Mouse (Mus musculus): ENCODE measurements around the gene Sept10.
A peak's percentile ranks its signal among the peaks of the same experiment; 100 is the strongest.

The Sept10 gene

DNA sequence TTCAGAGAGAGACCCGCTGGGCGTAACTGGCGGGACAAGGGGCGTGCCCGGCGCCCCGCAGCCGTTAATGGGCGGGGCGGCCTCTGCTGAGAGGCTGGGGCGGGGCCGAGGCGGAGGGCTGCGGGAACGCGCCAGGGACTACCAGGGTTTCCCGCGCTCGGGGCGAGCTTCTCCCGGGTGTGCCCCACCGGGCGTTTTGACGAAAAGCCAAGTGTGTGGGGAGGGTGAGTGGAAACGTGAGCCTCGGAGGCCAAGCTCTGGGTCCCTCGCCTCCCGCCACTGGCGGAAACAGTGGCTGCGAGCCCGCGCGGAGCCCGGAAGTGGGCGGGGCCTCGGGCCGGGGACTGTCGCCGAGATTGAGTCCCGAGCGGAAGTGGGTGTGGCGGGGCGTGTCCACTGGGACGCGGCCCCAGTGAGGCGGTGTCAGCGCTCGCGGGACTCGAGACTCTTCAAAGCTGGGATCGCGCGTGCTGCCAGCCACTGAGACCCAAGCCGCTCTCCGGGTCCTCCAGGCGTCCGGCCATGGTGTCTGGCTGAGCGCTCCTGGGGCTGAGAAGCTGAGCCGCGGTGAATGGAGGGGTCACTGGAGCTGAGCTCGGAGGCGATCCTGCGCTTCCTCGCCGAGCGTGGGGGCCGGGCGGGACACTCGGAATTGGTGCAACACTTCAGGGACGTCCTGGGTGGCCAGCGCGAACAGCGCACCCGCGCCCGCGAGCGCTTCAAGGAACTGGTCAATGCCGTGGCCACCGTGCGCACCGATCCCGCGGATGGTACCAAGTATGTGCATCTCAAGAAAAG, at the start of gene Sept10, which contains the start of gene Sowahc:
TSS of gene Sept10 (minus strand) at position 375 of the 798 bp plus-strand sequence.
TSS of gene Sowahc (plus strand) at position 481 of the 798 bp plus-strand sequence.
- peak; percentile 98 for DNase-seq (ENCODE audit: low read depth, low spot score)

GRCm38 (mm10) chr10:59268754-59269153, 47.1 kb upstream of the Sept10 start:
- no peak for DNase-seq (ENCODE audit: low read depth, low spot score)

- DNase-seq (ENCODE audit: low read depth, low spot score): peak; percentile 57
Measured at GRCm38 (mm10) chr10:59268109-59268508, 46.5 kb upstream of the Sept10 start.

DNA sequence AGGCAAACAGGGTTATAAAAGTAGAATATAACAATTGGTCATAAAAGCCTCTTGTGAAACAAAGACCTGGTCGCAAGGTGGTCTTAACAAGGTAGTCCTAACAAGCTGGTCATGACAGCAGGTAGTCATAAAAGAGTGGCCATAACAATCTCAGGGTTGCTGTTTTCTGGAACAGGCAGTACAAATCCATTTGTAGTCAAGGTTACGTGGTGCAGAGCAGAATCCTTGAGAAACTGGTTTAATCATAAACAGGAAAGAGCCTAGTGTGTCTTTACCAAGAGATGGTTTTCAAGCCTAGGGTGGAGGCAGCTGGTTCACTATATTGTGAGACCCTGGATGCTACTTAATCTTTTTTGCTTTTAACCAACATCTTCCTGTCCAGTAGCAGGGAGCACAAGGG, 45.6 kb upstream of the Sept10 start:
- DNase-seq (ENCODE audit: low read depth, low spot score): no peak

DNA sequence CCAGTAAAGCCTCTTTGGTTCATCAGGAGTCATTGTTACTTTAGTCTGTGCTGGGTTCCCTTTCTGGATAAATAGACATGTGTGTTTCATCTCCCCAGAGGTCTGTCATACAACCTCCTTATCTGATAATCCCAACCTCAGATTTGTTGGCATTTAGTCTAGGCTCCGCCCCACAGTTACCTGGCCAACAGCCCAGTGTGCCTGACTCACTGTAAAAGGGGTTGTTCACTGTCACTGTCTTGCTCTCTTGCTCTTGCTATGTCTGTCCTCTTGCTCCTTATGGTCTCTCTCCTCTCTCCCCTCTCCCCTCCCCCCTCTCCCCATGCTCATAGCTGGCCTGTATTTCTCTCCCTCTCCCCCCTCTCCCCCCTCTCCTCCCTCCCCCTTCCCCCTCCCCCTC, 44.5 kb upstream of the Sept10 start:
- DNase-seq (ENCODE audit: low read depth, low spot score): no peak

GRCm38 (mm10) chr10:59265674-59266073, 44.0 kb upstream of the Sept10 start:
- no peak for DNase-seq (ENCODE audit: low read depth, low spot score)

- no peak for DNase-seq (ENCODE audit: low read depth, low spot score)
Measured at GRCm38 (mm10) chr10:59265067-59265466, 43.4 kb upstream of the Sept10 start.

DNA sequence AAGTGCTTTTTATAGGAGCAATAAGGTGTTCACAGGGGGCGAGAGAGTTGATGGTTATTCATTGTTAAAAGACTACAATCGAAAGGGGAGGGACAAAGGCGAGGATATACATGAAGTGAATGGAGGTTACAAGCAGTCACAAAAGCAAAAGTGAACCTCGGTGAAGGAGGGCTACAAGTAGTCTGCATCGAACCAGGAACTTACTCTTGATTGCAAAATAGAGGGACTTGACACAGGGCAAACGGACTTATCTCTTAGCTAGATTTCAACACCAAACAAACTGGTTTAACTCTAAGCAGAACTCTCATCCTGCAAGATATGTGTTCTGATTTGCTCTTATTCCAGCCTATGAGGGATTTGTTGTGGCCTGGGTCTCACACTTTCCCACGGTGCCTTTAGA, 41.3 kb upstream of the Sept10 start:
- no peak for DNase-seq (ENCODE audit: low read depth, low spot score)

GRCm38 (mm10) chr10:59262021-59262420, 40.4 kb upstream of the Sept10 start:
- no peak for DNase-seq (ENCODE audit: low read depth, low spot score)

DNA sequence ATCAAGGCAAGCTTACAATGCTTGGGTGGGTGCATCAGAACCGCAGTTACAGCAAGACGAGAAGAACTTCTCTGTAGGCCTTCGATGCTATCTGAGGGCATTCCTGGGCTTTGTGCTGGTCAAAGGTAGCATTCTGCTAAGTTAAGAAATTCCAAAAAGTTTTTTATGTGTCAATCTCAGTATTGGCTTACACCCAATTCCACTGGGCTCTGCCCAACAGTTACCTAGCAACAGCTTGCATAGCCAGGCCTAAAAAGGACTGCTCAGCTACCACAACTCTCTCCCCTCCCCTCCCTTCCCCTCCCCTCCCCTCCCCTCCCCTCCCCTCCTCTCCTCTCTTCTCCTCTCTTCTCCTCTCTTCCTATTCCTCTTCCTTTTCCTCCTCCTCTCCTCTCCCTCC, 40.0 kb upstream of the Sept10 start:
- DNase-seq (ENCODE audit: low read depth, low spot score): no peak

DNA sequence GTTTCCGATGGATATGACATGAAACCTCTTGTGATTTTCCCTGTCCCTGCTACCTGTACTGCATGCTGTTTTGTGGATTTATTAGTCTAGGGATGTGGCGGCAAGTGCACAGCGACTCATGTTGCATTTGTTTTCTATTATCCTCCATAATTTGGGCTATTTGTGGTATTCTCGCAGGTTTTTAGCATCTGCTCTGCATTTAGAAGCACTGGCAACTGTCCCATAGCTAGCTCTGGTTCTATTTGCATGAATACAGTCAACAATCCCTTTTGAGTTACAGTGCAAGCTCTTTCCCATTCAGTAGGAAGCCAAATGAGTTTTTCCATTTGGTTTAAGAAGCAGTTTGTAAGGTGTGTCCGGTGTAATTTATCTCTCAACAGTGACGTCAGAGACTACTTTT, 37.9 kb upstream of the Sept10 start:
- no peak for DNase-seq (ENCODE audit: low read depth, low spot score)

GRCm38 (mm10) chr10:59256533-59256932, 34.9 kb upstream of the Sept10 start:
- no peak for DNase-seq (ENCODE audit: low read depth, low spot score)

GRCm38 (mm10) chr10:59253541-59254079, 32.0 kb upstream of the Sept10 start:
- DNase-seq (ENCODE audit: low read depth, low spot score): peak; percentile 84

DNA sequence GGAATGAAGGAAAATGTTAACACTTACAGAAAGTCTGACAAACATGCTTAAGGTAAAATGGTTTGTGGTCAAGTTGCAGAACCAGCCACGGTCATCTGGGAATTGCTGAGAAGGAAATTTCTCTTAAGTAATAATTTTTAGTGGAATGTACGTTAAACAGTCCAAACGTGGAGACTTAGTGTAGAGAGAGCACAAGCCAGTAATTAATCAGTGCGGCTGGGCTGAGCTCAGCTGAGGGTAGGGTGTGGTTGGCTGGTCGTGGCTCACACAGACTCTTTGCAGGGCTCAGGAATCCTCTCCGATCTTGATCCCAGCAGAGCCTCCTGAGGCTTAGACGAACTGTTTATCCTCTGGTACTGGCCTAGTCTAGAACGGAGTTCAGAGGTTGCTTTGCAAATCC, 30.7 kb upstream of the Sept10 start:
- no peak for DNase-seq (ENCODE audit: low read depth, low spot score)

- DNase-seq (ENCODE audit: low read depth, low spot score): no peak
Measured at GRCm38 (mm10) chr10:59251980-59252379, 30.3 kb upstream of the Sept10 start.

- DNase-seq (ENCODE audit: low read depth, low spot score): no peak
Measured at GRCm38 (mm10) chr10:59250679-59251078, 29.0 kb upstream of the Sept10 start.

GRCm38 (mm10) chr10:59249531-59249930, 27.9 kb upstream of the Sept10 start:
- no peak for DNase-seq (ENCODE audit: low read depth, low spot score)

- no peak for DNase-seq (ENCODE audit: low read depth, low spot score)
Measured at GRCm38 (mm10) chr10:59241141-59241541, 19.5 kb upstream of the Sept10 start.

- DNase-seq (ENCODE audit: low read depth, low spot score): peak; percentile 26
Measured at GRCm38 (mm10) chr10:59237757-59238156, 16.1 kb upstream of the Sept10 start.

DNA sequence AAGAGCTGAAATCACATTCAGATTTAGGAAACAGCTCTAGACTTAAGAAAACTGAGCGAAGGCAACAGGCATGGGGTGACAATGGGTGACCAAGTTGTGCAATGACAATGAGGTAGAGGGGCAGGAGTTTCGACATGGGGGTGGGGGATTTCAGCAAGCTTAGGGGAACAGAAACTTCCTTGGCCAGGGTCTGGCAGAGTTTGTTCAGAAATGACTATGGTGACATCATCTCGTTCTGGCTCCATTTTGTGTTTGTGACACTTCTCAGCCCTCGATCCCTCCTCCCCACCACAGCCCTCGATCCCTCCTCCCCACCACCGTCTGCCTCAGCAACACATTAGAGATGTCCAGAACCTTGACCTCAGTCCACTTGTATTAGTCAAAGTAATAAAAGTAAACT, 14.8 kb upstream of the Sept10 start:
- DNase-seq (ENCODE audit: low read depth, low spot score): peak; percentile 87

DNA sequence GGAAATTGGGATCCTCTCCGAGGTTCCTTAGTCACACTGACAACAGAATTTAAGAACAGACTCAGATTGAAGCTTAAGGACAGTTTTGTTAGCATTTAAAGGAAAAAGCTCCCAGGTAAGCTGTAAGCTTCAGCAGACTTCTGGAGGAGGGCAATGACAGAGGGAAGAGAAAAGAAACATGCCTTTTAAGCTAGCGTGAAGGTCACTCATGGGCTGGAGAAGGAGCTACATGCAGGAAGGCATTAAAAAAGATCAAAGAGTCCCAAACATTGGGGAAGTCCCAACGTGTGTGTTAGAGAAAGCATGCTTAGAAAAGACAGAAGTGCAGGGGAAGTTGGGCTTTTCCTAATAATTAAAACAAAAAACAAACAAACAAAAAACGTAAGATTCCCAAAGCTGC, 14.2 kb upstream of the Sept10 start:
- DNase-seq (ENCODE audit: low read depth, low spot score): no peak

DNA sequence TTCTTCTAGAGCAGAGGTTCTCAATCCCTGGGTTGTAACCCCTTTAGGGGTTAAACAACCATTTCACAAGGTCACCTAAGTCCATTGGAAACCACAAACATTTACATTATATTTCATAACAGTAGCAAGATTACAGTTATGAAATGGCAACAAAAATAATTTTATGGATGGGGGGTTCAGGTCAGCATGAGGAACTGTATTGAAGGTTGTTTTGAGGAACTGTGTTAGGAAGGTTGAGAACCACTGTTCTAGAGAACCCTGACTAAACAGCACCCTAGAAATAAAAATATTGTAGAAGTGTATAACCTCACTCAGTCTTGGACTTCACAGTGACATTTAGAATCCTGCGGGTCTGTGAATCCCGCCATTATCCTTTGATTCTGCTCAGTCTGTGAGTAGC, 13.6 kb upstream of the Sept10 start:
- DNase-seq (ENCODE audit: low read depth, low spot score): no peak

GRCm38 (mm10) chr10:59229205-59229820, 7.7 kb upstream of the Sept10 start:
- DNase-seq (ENCODE audit: low read depth, low spot score): no peak

Measured in A20 (cell line).